Mouse (Mus musculus): ENCODE results near the gene 1110065P20Rik. TPM values are rescaled to one million over a fixed set of nuclear protein-coding genes. Genes with fewer than 3 reads are reported as not detected.

The 1110065P20Rik gene
- total RNA-seq, 2 experiments from 2014 or later = 18.4 to 23.0 TPM

DNA sequence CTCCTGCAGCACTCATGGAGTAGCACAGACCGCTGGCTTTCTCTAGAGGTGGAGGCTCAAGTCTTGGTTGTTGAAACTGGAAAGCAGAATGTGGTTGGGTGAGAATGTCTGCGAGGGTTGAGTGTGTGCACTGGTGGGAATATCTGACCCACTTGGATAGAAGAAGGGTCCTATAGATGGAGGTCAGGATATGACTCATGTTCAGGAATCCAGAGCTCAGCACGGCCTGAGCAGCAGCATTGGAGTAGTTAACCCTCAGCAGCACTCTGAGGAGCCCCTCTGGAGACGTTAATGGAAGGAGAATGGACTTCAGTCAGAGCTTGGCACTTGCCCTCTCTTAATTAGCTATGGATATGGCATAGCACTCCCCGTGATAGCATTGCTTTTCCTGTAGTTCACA is 21.3 kb downstream of the 1110065P20Rik start:
- DNase-seq = no peak
- Histone ChIP-seq H3K27ac (no peak overlapping the region), H3K4me3 (no peak overlapping the region)
- intact Hi-C loops (cut with DNase I) = no loop called here
- TF ChIP-seq CTCF (IDR thresholded peaks at IDR 0.05) = no peak

DNA sequence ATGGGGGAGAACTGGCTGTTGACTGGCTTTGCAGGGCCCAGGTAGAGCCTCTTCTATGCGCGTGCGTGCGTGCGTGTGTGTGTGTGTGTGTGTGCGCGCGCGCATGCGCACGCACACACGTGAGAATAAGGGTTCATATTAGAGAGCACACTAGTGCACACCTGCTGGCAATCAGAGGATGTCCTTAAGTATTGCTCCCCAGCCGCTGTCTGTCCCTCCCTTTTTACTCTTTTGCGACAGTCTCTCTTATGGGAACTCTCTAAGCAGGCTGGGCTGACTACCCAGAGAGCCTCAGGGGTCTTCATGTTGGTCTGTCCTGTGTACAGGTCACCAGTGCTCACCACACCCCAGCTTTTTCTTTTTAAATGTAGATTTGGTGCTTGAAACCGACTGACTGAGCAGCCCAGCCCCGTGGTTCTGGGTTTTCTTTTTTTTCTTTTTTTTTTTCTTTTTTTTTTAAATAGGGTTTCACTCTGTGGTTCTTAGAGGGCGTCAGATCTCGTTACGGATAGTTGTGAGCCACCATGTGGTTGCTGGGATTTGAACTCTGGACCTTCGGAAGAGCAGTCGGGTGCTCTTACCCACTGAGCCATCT is 25.5 kb downstream of the 1110065P20Rik start:
- Histone ChIP-seq H3K27ac (no peak overlapping the region), H3K4me3 (no peak overlapping the region)

DNA sequence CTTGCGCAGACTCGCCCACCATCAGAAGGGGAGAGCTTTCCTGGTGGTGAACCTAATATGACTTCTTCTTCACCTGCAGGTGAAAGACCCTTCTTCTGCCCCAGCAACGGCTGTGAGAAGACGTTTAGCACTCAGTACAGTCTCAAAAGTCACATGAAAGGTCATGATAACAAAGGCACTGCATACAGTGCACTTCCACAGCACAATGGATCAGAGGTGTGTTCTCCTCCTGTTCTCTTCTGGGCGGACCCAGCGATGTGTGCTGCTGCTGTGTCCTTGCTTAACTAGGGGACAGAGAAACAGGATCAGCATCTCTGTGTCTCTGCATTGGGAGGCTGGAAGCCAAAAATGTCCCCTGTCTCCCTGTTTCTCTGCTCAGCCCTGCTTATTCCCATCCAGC is 26.0 kb downstream of the 1110065P20Rik start:
- no peak overlapping the region for H3K27ac ChIP-seq
- DNase-seq = no peak
- TF ChIP-seq CTCF (IDR thresholded peaks at IDR 0.05) = no peak
- H3K4me3 ChIP-seq = no peak overlapping the region
- intact Hi-C loops (cut with DNase I) = no loop called here

More for the DNA sequence above, 25.5 kb downstream of the 1110065P20Rik start:
- no peak for TF ChIP-seq CTCF (IDR thresholded peaks at IDR 0.05)
- no peak for DNase-seq
- intact Hi-C loops (cut with DNase I) = no loop called here

DNA sequence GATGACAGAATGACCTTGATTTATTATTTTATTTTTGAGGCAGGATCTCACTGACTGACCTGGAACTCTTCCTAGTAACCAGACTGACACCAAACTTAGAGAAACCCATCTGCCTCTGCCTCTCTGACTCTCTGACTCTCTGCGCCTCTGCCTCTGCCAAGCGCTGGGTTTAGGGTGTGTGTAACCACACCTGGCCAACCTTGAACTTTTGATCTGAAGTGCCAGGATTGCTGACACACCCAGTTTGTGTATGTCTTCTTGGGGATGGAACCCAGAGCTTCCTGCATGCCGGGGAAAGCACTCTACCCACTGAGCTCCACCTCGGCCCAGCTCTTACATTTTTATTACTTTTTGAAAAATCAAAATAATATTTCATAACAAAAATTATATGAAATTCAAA is 32.2 kb downstream of the 1110065P20Rik start:
- no peak for TF ChIP-seq CTCF (IDR thresholded peaks at IDR 0.05)
- DNase-seq = no peak
- Histone ChIP-seq H3K27ac (no peak overlapping the region), H3K4me3 (no peak overlapping the region)
- intact Hi-C loops (cut with DNase I) = no loop called here

DNA sequence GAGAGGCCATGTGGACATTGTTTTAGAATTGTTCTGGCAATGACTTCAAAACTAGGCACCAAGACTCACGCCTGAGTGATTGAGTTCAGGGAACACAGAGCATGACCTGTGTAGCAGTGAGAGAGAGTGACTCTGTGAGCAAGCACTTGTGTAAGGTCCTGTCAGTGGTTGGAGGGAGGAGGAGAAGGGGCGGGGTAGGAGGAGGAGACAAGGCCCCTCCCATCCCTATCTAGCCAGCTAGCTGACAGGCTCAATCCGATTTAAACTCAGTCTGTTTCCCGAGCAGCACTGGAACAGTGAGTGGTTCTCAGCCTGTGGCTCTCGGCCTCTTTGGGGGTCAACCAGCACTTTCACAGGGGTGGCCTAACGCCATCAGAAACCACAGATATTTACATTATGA is 33.2 kb downstream of the 1110065P20Rik start:
- no peak for DNase-seq
- intact Hi-C loops (cut with DNase I) = no loop called here

DNA sequence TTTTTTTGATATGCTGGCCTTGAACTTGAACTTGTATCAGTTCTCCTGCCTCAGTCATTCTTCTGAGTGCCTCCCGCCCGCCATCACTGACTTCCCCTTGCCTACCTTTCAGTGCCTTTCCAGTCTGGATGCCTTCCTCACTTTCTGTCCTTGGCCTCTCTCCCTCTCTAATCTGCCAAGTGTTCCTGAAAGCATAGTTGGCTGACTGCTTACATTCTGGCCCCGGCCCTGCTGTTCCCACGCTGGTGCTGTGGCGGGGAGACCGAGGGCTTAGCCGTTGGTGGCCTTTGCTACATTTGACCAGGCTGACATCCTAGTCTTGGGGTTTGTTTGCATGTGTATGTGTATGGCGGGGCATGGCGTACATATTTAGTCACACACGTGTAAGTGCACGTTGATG is 35.1 kb downstream of the 1110065P20Rik start:
- DNase-seq = peak; percentile 34

More for the DNA sequence above, 33.2 kb downstream of the 1110065P20Rik start:
- no peak overlapping the region for H3K27ac ChIP-seq
- H3K4me3 ChIP-seq = no peak overlapping the region
- no peak for TF ChIP-seq CTCF (IDR thresholded peaks at IDR 0.05)

DNA sequence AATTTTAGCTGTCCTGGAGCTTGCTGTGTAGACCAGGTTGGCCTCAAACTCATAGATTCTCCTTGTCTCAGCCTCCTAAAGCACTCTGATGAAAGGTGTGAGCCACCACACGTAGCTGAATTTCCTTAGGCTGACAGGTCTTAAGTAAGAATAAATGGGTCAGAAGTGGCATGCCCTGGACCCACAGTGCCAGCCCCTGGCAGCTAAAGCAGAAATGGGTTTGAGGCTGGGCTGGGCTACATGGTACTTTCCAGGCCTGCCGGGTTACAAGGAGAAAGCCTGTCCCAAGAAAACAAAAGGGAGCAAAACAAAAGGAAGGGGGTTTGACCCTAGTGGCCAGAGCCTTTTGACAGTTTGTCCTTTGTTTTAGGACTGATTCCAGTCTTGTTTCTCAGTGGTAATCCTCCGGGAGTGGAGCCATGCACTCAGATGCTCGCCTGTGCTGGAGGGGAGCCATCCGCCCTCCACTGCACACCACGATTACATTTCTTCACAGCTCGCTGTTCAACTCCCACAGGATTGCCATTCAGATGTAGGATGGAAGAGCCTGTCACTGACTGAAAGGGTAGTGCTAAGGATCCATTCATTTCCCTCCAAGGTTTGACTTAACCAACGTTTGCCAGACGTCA is 39.5 kb downstream of the 1110065P20Rik start:
- intact Hi-C loops (cut with DNase I) = no loop called here
- TF ChIP-seq CTCF (IDR thresholded peaks at IDR 0.05) = no peak
- no peak overlapping the region for H3K4me3 ChIP-seq
- no peak overlapping the region for H3K27ac ChIP-seq
- no peak for DNase-seq

More for the DNA sequence above, 35.1 kb downstream of the 1110065P20Rik start:
- TF ChIP-seq CTCF (IDR thresholded peaks at IDR 0.05) = no peak
- intact Hi-C loops (cut with DNase I) = no loop called here
- Histone ChIP-seq H3K4me3 (no peak overlapping the region), H3K27ac (no peak overlapping the region)

DNA sequence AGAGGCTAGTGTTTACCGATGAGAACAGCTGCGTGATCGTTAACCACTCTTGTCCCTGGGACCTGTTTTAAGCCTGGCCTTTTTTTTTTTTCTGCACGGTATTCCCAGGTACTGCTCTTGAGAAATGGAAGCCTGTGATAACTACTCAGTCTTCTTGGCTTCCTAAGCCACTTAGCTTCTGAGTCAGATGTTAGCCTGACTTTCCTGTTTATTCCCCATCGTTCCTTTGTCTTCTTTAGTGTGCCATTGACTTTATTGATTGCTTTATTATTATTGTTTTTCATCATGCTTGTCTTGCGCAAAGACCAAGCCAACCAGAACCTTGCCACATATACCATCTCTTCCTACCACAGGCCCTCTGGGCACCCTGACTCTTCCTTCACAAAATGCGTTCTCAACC is 40.9 kb downstream of the 1110065P20Rik start:
- intact Hi-C loops (cut with DNase I) = no loop called here
- Histone ChIP-seq H3K27ac (no peak overlapping the region), H3K4me3 (no peak overlapping the region)
- TF ChIP-seq CTCF (IDR thresholded peaks at IDR 0.05) = no peak
- DNase-seq = no peak

DNA sequence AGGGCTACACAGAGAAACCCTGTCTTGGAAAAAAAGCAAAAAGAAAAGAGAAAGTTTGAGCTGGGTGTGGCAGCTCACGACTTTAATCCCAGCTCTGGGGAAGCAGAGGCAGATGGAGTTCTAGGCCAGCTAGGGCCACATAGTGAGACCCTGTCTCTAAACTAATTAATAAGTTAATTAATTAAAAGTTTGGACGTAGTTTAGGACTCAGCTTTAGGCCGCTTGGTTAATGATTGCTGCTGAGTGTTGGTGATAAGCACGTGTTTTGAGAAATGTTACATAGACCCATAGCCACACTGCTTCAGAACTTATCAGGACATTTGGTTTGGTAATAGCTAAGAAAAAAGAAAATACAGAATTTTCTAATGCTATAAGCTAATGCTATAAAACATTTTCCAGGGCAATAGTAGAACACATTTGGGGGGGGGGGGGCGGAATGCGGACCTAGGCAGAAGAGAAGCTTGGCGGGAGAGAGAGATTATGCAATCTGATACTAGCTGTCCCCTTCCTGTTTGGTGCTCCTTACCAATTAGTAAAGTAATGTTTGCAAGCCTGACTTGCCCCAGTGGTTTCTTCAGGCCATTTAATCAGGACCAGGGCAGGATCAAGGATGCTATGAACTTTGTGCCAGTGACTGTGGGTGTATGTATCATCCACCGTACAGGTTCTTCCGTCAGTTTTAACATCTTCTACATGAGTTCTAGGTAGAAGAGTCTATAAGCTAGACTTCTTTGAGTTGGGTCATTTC is 41.7 kb downstream of the 1110065P20Rik start:
- peak overlapping the region; percentile 28; the same call in 1 of the 2 replicates for H3K27ac ChIP-seq
- no peak overlapping the region for H3K4me3 ChIP-seq
- no peak for DNase-seq
- no peak for TF ChIP-seq CTCF (IDR thresholded peaks at IDR 0.05)
- intact Hi-C loops (cut with DNase I) = no loop called here

DNA sequence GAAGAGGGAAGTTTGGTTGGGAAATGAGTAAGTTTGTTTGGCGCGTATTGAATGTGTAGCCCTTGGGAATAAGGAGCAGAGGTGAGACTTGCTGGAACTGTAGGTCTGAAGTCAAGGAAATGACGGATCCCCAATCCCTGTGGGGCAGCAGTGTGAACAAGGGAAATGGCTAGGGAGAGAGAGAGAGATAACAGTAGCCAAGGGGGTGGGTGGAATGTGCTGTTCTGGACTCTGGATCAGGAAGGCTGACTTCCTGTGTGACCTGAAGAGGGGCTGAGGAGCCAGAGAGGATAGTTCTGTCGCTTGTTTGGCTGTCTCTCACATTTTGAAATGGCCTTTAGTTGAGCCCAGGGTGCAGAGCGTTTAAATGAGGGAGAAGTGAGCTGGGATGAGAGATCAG is 42.5 kb downstream of the 1110065P20Rik start:
- H3K27ac ChIP-seq = peak overlapping the region; percentile 28; the same call in 1 of the 2 replicates
- TF ChIP-seq CTCF (IDR thresholded peaks at IDR 0.05) = no peak
- no peak overlapping the region for H3K4me3 ChIP-seq
- intact Hi-C loops (cut with DNase I) = no loop called here
- DNase-seq = no peak

DNA sequence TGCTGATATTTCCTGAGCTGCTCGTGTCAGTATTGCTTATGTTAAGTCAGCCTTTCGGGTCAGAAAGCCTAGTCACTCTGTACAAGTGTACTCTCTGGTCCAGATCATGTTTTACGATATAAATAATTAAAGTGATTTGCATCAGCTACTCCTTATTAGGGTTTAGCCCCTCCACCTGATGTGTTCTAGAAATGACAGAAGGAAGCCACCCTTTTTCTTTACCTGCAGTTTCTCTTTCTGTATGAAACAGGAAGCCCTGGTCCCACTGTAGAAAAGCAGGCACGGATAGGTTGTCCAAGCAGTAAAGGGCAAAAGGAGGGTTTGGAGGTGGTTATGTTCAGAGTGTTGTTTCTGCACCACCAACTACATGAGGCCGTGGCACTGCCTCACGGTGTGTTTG is 47.6 kb downstream of the 1110065P20Rik start:
- Histone ChIP-seq H3K4me3 (peak overlapping the region; percentile 100), H3K27ac (no peak overlapping the region)
- no peak for DNase-seq
- TF ChIP-seq CTCF (IDR thresholded peaks at IDR 0.05) = no peak
- intact Hi-C loops (cut with DNase I) = no loop called here

DNA sequence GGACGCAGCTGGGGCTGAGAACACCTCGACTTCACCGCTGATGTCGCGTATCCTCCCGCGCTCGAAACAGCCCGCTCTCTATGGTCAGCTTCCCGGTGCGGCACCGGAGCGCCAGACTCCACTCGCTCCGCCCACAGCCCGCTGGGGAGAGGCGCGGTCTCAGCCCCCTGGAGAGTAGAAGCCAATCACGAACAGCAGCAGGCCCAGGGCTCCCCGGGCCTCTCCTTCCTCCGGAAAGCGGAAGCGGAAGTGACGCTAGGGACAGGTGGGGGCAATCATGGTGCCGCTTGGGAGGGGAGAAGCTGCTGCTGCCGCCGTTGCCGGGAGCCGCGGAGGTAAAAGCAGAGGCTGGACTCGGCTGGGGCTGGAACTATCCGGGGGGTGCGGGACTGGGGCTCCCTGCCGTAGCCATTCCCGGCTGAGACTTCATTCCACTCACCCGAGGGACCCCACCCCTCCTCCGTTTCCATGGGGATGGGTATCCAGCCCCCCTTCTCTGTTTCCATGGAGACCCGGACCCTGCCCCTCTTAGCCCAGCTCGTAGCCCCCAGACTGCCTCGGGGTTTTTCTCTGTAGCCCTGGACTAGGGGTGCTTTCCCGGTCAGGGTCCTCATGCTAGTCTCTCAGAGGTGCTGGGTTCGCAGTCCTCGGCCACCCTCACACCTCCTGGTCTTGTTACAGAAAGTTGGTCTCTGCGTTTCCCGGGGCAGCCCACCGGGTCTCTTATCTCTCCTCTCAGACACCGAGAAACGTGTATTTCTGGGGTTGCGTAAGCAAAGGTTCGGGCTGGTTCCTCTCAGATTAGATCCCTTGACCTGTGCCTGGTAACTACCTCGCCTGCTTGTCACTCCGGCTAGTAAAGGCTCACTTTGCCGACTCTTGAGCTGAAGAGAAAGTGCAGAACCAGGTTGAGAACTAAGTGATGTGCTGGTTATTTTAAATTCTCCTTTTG is 48.4 kb downstream of the 1110065P20Rik start:
- intact Hi-C loops (cut with DNase I) = loop anchor here (1.0 kb wide), 2 partner anchors 45 to 88 kb away; partner anchors contain the start of gene Sf3a3
- H3K4me3 ChIP-seq = peak overlapping the region; percentile 100
- no peak for TF ChIP-seq CTCF (IDR thresholded peaks at IDR 0.05)
- H3K27ac ChIP-seq = peak overlapping the region; percentile 94
- peak; percentile 99 for DNase-seq
